Mouse (Mus musculus) cerebellum, postnatal 36 days (tissue): Measurements from ENCODE around the gene Mgat1.
A peak's percentile ranks its signal among the peaks of the same experiment; 100 is the strongest.
"Not testable (repeated sequence)": the region's sequence is repeated elsewhere in the genome, so short reads cannot be mapped to it uniquely, and the experiment has no call there.

Source experiments
- DNase-seq, 2 experiments: peaks; one replicate each; pipeline ENCODE4 v3.0.0; 2021 to 2022; ENCODE audit warnings: mixed read lengths in 2 of 2

Gene Mgat1

DNA sequence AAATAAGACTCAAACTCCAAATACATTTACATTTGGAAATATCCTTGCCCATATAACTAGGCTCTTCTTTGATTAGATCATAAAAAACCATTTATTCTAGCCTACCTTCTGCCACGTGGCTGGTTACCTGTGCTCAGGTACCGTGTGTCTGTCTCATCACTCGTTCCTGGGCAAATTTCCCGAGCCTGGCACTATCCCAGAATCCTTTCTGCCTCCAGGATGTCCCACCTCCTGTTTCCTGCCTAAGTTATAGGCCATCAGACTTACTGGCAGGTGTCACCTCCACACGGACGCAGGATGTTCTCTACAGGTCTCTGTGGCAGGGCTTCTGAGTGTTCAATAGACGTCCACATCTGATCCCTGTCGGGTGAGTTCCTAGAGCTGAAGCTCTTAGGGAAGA lies 21.1 kb downstream of the Mgat1 start:
- peak in 1 of 2 experiments; percentile 25 for DNase-seq

DNA sequence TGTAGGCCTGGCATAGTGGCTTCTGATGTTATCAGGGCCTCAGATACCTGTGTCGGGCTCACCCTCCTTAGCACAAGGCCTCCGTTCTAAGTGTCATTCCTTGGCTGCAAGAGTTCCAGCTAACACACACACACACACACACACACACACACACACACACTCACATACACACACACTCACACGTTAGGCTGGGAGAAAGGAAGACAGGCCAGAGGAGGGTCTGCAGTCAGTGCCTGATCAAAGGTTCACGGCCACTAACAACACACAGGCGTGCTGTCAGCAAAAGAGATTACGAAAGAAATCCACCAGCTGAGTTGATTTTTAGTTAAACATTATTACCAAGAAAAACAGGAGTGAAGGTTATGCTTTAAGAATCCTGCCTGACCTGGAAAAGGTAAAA lies 22.7 kb downstream of the Mgat1 start:
- DNase-seq: no peak

DNA sequence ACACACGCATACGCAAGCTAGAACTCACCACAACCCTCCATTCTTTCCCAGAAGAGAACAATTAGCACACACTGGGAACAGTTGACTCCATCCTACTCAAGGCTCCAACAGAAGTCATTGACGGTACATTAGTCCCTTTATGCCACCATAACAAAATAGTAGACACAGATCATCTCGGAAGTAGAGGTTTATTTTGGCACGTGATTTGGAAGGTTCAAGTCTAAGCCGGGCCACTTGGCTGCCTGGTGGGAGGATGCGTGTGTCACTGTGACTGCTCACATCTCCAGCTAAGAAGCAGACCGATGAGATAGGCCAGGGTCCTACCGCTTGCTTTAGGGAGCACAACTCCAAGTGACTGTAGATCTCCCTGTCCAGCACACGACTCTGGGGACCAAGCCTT lies 23.3 kb downstream of the Mgat1 start:
- no peak for DNase-seq

DNA sequence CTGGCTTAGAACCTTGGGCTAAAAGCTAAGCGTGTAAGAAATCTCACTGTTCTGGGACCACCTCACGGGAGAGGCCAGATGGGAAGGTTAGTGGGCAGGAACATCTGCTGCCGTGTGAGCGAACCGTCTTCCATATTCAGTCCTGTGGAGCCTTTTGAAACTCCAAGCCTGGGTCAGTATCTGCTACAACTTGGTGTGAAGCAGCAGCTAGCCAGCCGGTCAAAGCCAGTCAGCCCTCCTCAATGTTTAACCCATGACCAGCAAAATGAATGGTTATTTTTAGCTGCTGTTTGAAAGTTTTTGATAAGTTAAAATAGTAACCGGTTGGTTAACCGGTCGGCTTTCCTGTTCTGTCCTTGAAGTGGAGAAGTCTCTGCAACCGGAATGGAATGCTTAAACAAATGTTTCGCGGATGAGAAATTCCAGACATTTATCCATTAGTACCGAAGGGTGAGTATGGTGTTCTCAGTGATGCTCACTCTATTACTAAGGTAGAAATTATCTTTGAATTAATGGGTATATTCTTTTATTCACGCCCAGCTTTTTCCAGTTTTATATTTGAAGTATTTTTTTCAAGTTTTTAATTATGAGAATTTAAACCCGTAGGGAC lies 24.1 kb downstream of the Mgat1 start:
- no peak for DNase-seq

DNA sequence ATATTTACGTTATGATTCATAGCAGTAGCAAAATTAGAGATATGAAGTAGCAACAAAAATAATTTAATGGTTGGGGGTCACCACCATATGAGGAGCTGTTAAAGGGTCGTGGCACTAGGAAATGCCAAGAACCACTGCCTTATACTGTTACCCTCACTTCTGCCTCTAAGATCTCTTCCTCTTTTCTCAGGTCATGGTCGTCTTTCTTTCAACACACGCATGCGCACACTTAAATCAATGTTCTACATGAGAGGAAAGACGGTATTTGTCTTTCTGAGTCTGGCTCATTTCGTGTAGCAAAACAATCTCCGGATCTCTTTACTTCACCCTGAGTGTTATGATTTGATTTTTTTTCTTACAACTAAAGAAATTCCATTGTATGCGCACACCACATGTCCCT lies 25.8 kb downstream of the Mgat1 start:
- no peak for DNase-seq

DNA sequence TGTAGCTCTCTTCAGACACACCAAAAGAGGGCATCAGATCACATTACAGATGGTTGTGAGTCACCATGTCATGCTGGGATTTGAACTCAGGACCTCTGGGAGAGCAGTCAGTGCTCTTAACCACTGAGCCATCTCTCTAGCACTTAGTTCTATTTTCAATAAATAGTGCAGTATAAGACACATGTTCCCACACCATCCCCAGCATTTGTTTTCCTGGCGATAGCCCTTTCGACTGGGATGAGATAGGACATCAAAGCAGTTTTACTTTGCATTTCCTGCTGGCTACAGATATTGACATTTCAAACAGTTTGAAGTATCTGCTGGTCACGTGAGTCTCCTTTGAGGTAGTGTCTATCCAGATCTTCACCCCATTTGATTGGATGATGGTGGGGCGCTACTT lies 26.4 kb downstream of the Mgat1 start:
- no peak for DNase-seq

DNA sequence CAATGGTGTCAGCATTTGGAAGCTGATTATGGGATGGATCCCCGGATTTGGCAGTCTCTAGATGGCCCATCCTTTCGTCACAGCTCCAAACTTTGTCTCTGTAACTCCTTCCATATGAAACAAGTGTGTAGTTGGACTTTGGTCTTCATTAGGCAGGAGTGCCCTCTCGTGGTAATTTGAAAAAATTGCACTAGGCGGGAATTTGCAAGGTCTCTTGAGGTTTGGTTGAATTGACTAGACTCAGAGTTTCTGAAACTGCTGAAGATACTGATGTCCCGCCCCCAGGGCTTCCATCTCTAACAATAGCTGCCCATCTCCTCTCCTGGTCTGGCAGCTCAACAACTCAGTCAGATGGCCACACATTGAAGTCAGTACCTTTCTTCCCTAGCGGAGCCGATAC lies 27.3 kb downstream of the Mgat1 start:
- DNase-seq: peak; percentile 18 to 42

DNA sequence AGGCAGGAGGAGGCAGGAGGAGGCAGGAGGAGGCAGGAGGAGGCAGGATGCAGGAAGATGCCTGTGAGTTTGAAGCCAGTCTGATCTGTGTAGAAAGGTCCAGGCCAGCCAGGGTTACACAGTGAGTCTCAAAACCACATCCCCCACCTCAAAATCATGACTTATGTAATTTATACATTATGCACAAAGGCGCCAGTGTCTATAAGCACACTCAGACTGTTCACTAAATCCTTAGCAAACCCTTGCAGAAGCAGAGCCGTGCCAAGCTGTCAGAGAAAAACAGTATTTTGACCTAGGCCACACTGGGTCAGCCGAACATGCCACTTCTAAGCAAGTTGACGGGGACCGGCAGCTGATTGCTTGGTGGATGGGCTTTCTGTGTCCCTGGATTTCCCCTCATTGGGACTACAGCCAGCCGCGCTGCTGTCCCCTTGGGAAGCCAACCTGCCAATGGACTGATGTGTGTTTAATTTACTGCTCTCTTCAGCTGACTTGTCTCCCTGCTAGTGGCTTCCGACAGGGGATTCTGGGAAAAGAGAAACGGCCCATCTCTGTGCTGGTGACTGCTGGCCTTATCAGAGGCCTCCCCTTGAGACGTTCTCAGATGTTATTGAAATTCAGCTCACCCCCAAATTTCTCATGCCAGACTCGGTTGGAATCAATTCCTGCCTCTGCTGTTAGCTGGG lies 30.0 kb downstream of the Mgat1 start:
- no peak for DNase-seq

DNA sequence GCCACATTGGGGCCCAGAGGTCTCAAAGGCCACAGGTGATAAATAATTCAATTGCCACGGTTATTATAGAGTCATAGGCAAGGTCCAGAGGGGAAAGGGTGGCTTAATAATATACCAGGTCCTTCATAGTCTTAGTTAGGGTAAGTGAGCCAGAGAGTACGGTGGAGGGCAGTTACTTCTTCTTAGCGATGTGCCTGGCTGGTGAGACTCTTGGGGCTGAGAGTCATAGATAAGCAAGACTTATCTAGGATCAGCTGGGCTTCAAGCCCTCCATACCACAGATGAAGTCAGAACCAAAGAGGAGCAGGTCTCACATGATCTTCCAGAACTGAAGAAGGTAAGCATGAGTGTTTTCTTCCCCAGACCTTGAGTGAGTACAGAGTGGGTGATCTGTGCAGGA lies 34.2 kb downstream of the Mgat1 start, which contains the start of gene Olfr1393:
Gene Olfr1393 (plus strand): TSS at position 83 of the 400 bp plus-strand sequence.
- no peak for DNase-seq

DNA sequence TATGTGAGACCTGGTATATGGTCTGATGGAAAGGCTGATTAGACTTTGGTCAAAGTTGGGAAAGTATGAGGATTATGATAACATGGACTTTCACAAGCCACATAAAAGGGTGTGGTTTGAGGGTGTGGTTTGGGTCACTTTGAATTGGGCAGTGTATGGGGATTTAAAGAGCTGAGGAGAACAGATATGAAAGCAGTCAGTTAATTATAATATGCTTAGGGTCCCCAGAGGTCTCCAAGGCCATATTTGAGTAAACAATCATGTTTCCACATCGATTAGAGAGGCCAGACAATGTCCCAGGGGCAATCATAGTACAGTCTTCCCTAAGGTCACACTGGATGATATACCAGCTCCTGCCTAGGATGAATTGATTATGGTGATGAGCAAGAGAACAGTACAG lies 41.0 kb downstream of the Mgat1 start, which contains the start of gene Olfr1392:
Gene Olfr1392 (plus strand): TSS at position 301 of the 400 bp plus-strand sequence.
- DNase-seq: not testable (repeated sequence)

DNA sequence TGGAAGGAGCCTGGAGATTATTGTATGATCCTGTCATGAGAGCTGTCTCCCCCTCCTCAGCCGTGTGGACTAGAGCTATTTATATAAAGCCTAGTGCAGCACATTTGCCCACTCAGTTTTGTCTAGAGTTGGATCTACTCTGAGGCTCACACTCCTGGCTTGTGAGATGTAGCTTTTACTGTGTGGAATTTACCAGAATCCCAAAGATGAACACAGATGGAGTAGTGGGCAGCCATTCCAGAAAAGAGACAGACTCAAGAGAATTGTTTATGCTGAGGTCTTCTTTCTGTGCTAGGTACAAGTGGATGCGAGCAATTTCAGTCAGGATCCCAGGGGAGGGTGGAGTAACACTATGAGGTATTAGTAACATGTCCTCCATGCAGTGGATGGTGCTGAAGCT lies 43.3 kb downstream of the Mgat1 start:
- DNase-seq: no peak

DNA sequence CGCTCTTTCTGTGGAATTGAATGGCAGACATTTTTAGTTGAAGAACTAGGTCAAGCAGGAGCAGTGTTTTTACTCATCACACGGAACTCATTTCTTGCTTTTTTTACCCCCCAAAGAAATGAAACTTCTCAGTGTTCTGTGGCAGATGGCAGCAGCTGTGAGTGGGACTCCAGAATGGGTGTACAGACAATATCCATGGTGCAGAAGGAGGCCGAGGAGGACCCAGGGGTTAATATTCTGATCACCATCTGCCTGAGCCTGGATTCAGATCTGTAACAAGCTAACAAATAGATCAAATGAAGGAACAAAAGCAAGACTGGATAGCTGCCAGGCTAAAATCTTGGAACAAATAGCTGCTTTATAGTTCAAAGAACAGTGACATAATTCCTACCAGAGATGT lies 48.8 kb downstream of the Mgat1 start:
- no peak for DNase-seq

DNA sequence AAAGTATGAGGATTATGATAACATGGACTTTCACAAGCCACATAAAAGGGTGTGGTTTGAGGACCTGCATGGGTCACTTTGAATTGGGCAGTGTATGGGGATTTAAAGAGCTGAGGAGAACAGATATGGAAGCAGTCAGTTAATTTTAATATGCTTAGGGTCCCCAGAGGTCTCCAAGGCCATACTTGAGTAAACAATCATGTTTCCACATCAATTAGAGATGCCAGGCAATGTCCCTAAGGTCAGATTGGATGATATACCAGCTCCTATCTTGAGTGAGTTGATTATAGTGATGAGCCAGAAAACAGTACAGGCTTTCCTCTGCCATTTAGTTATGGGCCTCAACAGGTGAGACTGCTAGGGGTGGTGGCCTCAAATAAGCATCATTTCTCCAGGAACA lies 60.5 kb downstream of the Mgat1 start, which contains the start of gene Olfr10:
Gene Olfr10 (plus strand): TSS at position 301 of the 400 bp plus-strand sequence.
- DNase-seq: no peak

DNA sequence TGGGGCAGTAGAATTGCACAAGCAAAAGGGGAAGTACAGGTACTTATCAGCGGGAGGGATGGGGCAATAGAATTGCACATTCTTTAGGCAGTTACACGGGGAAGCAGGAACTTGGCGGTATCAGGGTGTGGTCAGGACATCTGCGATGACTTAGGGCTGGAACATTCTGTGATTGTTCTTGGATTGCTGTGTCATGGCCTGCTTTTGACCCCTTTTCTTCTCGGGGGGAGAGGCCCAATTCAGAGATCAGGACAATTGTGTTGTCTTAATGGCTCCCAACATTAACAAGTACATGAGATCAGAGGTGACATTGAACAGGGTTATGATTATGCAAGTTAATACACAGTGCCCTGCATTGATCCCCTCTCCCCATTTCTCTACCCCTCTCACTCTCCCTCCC lies 64.6 kb downstream of the Mgat1 start:
- not testable (repeated sequence) for DNase-seq
